Mouse (Mus musculus) kidney, adult 2 months (tissue): ENCODE results near the gene Sema7a. TPM values are rescaled to one million over a fixed set of nuclear protein-coding genes. Genes with fewer than 3 reads are reported as not detected.

Experiments used
- DNase-seq: peaks from one replicate; pipeline ENCODE4 v3.0.0; 2021
- H3K27ac ChIP-seq: fragments of 200-500 bp; 2 replicates; pipeline ENCODE4 v1.5.1; 2012; ENCODE audit warnings: low read depth, low read length, control low read depth, inconsistent platforms; ENCODE audit not compliant: insufficient read depth
- H3K27me3 ChIP-seq: fragments of 200-500 bp; replicated peaks from 2 replicates; pipeline ENCODE4 v1.6.1; 2012; ENCODE audit warnings: mild to moderate bottlenecking, moderate library complexity, low read length, inconsistent platforms; ENCODE audit not compliant: control insufficient read depth, insufficient read depth
- H3K36me3 ChIP-seq: fragments of 200-500 bp; 2 replicates; pipeline ENCODE4 v1.6.1; 2012; ENCODE audit warnings: mild to moderate bottlenecking, moderate library complexity, low read length, inconsistent platforms; ENCODE audit not compliant: control insufficient read depth, insufficient read depth
- H3K4me1 ChIP-seq: fragments of 200-500 bp; 2 replicates; pipeline ENCODE4 v1.6.1; 2011; ENCODE audit warnings: low read length; ENCODE audit not compliant: control insufficient read depth, insufficient read depth
- H3K4me3 ChIP-seq: fragments of 200-500 bp; 2 replicates; pipeline ENCODE4 v1.5.1; 2011; ENCODE audit warnings: mild to moderate bottlenecking, low read depth, low read length, control low read depth; ENCODE audit not compliant: insufficient read depth
- CTCF ChIP-seq: fragments of 200-500 bp; conservative IDR thresholded peaks from 2 replicates; pipeline ENCODE4 v1.5.1; 2011; ENCODE audit warnings: low read depth, mild to moderate bottlenecking, control low read depth, low read length, moderate library complexity, mixed read lengths; ENCODE audit not compliant: insufficient read depth, insufficient read length
- POLR2A ChIP-seq: fragments of 200-500 bp; IDR thresholded peaks from one replicate; pipeline ENCODE4 v1.6.1; 2011; ENCODE audit warnings: low read depth, low read length, control low read depth
- WGBS: fragments of 180-500 bp; shearing (Covaris S2); methylation state at CpG from one replicate; pipeline ENCODE4 v1.1.7; 2018; 5-methylcytosine and 5-hydroxymethylcytosine counted together
- polyA plus RNA-seq: library from polyadenylated mRNA; depleted of rRNA; stranded (reverse); fragments of >200 nt; gene quantifications from 2 replicates; pipeline ENCODE4 v1.2.3, GENCODE M21; 2012

The Sema7a gene
- polyA plus RNA-seq, 1 experiment = 9.6 TPM

GRCm38 (mm10) chr9:57940349-57940794 lies 460 bp downstream of the Sema7a start:
- WGBS = 1% methylated on average over 44 of the region's 44 CpGs
- DNase-seq = no peak
- peak overlapping the region; percentile 78 for H3K4me3 ChIP-seq
- H3K36me3 ChIP-seq = no peaks in the 10 kb centered on the region
- no peak overlapping the region for H3K27ac ChIP-seq
- no peaks in the 10 kb centered on the region for H3K4me1 ChIP-seq
- H3K27me3 ChIP-seq = peaks cover 1% of the 10 kb centered on the region; the same call in 1 of the 2 replicates
- TF ChIP-seq CTCF = no peak
- TF ChIP-seq POLR2A = no peak

GRCm38 (mm10) chr9:57940861-57941638 lies 1.1 kb downstream of the Sema7a start:
- H3K27me3 ChIP-seq = peaks cover 1% of the 10 kb centered on the region; the same call in 1 of the 2 replicates
- no peak for DNase-seq
- 9% methylated on average over 28 of the region's 28 CpGs for WGBS

GRCm38 (mm10) chr9:57942039-57942438 lies 2.1 kb downstream of the Sema7a start:
- H3K4me3 ChIP-seq = peak overlapping the region; percentile 78; the same call in 1 of the 2 replicates
- WGBS = 79% methylated on average over 2 of the region's 2 CpGs
- TF ChIP-seq CTCF (no peak), POLR2A (no peak)

More at GRCm38 (mm10) chr9:57940861-57941638, 1.1 kb downstream of the Sema7a start:
- TF ChIP-seq CTCF (no peak), POLR2A (no peak)
- Histone ChIP-seq H3K4me1 (no peaks in the 10 kb centered on the region), H3K36me3 (no peaks in the 10 kb centered on the region), H3K4me3 (peak overlapping the region; percentile 78), H3K27ac (no peak overlapping the region)

GRCm38 (mm10) chr9:57943067-57943466 lies 3.2 kb downstream of the Sema7a start:
- TF ChIP-seq CTCF (no peak), POLR2A (no peak)
- Histone ChIP-seq H3K4me1 (no peaks in the 10 kb centered on the region), H3K4me3 (no peak overlapping the region), H3K36me3 (no peaks in the 10 kb centered on the region), H3K27ac (no peak overlapping the region), H3K27me3 (peaks cover 1% of the 10 kb centered on the region; the same call in 1 of the 2 replicates)
- WGBS = 53% methylated on average over 2 of the region's 2 CpGs
- DNase-seq = no peak

More at GRCm38 (mm10) chr9:57942039-57942438, 2.1 kb downstream of the Sema7a start:
- H3K36me3 ChIP-seq = no peaks in the 10 kb centered on the region
- peaks cover 1% of the 10 kb centered on the region; the same call in 1 of the 2 replicates for H3K27me3 ChIP-seq
- no peaks in the 10 kb centered on the region for H3K4me1 ChIP-seq
- H3K27ac ChIP-seq = no peak overlapping the region
- no peak for DNase-seq

GRCm38 (mm10) chr9:57944572-57944971 lies 4.7 kb downstream of the Sema7a start:
- H3K27ac ChIP-seq = no peak overlapping the region
- peaks cover 1% of the 10 kb centered on the region; the same call in 1 of the 2 replicates for H3K27me3 ChIP-seq
- H3K36me3 ChIP-seq = no peaks in the 10 kb centered on the region
- H3K4me1 ChIP-seq = no peaks in the 10 kb centered on the region
- TF ChIP-seq CTCF (peak; percentile 71), POLR2A (no peak)
- H3K4me3 ChIP-seq = no peak overlapping the region
- peak; percentile 54 for DNase-seq
- 37% methylated on average over 5 of the region's 5 CpGs for WGBS

GRCm38 (mm10) chr9:57945771-57946616 lies 6.1 kb downstream of the Sema7a start:
- Histone ChIP-seq H3K36me3 (no peaks in the 10 kb centered on the region), H3K4me3 (no peak overlapping the region), H3K27ac (no peak overlapping the region), H3K4me1 (no peaks in the 10 kb centered on the region), H3K27me3 (no peaks in the 10 kb centered on the region)
- WGBS = 87% methylated on average over 8 of the region's 8 CpGs
- TF ChIP-seq CTCF (no peak), POLR2A (no peak)
- no peak for DNase-seq

GRCm38 (mm10) chr9:57947381-57948030 lies 7.6 kb downstream of the Sema7a start:
- no peak overlapping the region for H3K27ac ChIP-seq
- 53% methylated on average over 7 of the region's 7 CpGs for WGBS
- H3K27me3 ChIP-seq = no peaks in the 10 kb centered on the region
- H3K36me3 ChIP-seq = no peaks in the 10 kb centered on the region
- H3K4me3 ChIP-seq = no peak overlapping the region
- no peak for TF ChIP-seq CTCF
- no peak for TF ChIP-seq POLR2A
- DNase-seq = no peak
- no peaks in the 10 kb centered on the region for H3K4me1 ChIP-seq
